Mouse (Mus musculus): ENCODE measurements around the gene Spp2.

GRCm38 (mm10) chr1:88406078-88406806 lies 519 bp upstream of the Spp2 start:
- TF ChIP-seq CTCF (IDR thresholded peaks at IDR 0.05; ENCODE audit: insufficient read depth, low read length) (no peak), POLR2A (IDR thresholded peaks at IDR 0.05; ENCODE audit: borderline replicate concordance, extremely low read depth, low read depth, low read length) (no peak)
